Mouse (Mus musculus) embryonic facial prominence, embryonic 14.5 days (tissue): ENCODE results near the gene P4hb. TPM values are rescaled to one million over a fixed set of nuclear protein-coding genes. Genes with fewer than 3 reads are reported as not detected.

ENCODE experiments used
- polyA plus RNA-seq: library from polyadenylated mRNA; unstranded; fragments of >200 nt; fragmentation: Nextera tagmentation; extraction: Ambion mirVana; gene quantifications from 2 replicates; pipeline ENCODE4 v1.2.1, GENCODE M21; 2014

Gene P4hb
- polyA plus RNA-seq, 1 experiment from 2014 or later, result 996 TPM

Other genes with a start within 250 kb of the P4hb start
- gene Actg1, start 224.7 kb downstream of the P4hb start, polyA plus RNA-seq, result 2,264 and 2,593 TPM in 2 replicates
- gene Fscn2, start 211.7 kb downstream of the P4hb start, polyA plus RNA-seq, result 0.48 and 1.1 TPM in 2 replicates
- 30.0 and 32.7 TPM in 2 replicates for gene Faap100, start 194.5 kb downstream of the P4hb start, polyA plus RNA-seq
- 38.1 and 44.6 TPM in 2 replicates for gene Nploc4, start 135.5 kb downstream of the P4hb start, polyA plus RNA-seq
- gene Tspan10, start 130.6 kb downstream of the P4hb start, polyA plus RNA-seq, result 0.63 TPM in 1 of 2 replicates, not detected in the other
- not detected in 2 replicates for gene Pde6g, start 119.8 kb downstream of the P4hb start, polyA plus RNA-seq
- gene Oxld1, start 115.2 kb downstream of the P4hb start, polyA plus RNA-seq, result 12.8 and 15.3 TPM in 2 replicates
- 27.7 and 27.9 TPM in 2 replicates for gene Ccdc137, start 115.1 kb downstream of the P4hb start, polyA plus RNA-seq
- 43.2 and 46.4 TPM in 2 replicates for gene Arl16, start 105.6 kb downstream of the P4hb start, polyA plus RNA-seq
- 135 and 148 TPM in 2 replicates for gene Mrpl12, start 88.6 kb downstream of the P4hb start, polyA plus RNA-seq
- 47.6 and 53.1 TPM in 2 replicates for gene Slc25a10, start 81.4 kb downstream of the P4hb start, polyA plus RNA-seq
- 1.0 and 1.4 TPM in 2 replicates for gene Gcgr, start 42.6 kb downstream of the P4hb start, polyA plus RNA-seq
- 238 and 253 TPM in 2 replicates for gene Mcrip1, start 23.5 kb downstream of the P4hb start, polyA plus RNA-seq
- gene Ppp1r27, start 22.1 kb downstream of the P4hb start, polyA plus RNA-seq, result 9.6 and 9.7 TPM in 2 replicates
- 558 and 609 TPM in 2 replicates for gene Arhgdia, start 8.4 kb upstream of the P4hb start, polyA plus RNA-seq
- 406 and 433 TPM in 2 replicates for gene Alyref, start 25.1 kb upstream of the P4hb start, polyA plus RNA-seq
- 238 and 242 TPM in 2 replicates for gene Anapc11, start 25.2 kb upstream of the P4hb start, polyA plus RNA-seq
- gene Npb, start 35.2 kb upstream of the P4hb start, polyA plus RNA-seq, result 1.3 and 1.8 TPM in 2 replicates
- 88.8 and 97.5 TPM in 2 replicates for gene Pcyt2, start 44.7 kb upstream of the P4hb start, polyA plus RNA-seq
- 21.8 and 23.0 TPM in 2 replicates for gene Sirt7, start 52.0 kb upstream of the P4hb start, polyA plus RNA-seq
- gene Mafg, start 60.3 kb upstream of the P4hb start, polyA plus RNA-seq, result 26.3 and 26.8 TPM in 2 replicates
- gene Pycr1, start 70.5 kb upstream of the P4hb start, polyA plus RNA-seq, result 56.7 and 64.7 TPM in 2 replicates
- 3.4 and 3.6 TPM in 2 replicates for gene Myadml2, start 74.9 kb upstream of the P4hb start, polyA plus RNA-seq
- gene Notum, start 87.9 kb upstream of the P4hb start, polyA plus RNA-seq, result 3.6 and 4.9 TPM in 2 replicates
- 93.1 and 100.0 TPM in 2 replicates for gene Aspscr1, start 99.7 kb upstream of the P4hb start, polyA plus RNA-seq
- gene Cenpx, start 140.5 kb upstream of the P4hb start, polyA plus RNA-seq, result 139 and 145 TPM in 2 replicates
- gene Lrrc45, start 140.7 kb upstream of the P4hb start, polyA plus RNA-seq, result 46.5 and 50.7 TPM in 2 replicates
- 16.5 and 16.6 TPM in 2 replicates for gene Rac3, start 148.2 kb upstream of the P4hb start, polyA plus RNA-seq
- gene Dcxr, start 154.0 kb upstream of the P4hb start, polyA plus RNA-seq, result 23.5 and 27.0 TPM in 2 replicates
- 58.3 and 113 TPM in 2 replicates for gene Cbr2, start 158.9 kb upstream of the P4hb start, polyA plus RNA-seq
- 3.0 and 4.8 TPM in 2 replicates for gene Hmga1b, start 189.5 kb upstream of the P4hb start, polyA plus RNA-seq
- gene Rfng, start 211.0 kb upstream of the P4hb start, polyA plus RNA-seq, result 32.5 and 36.9 TPM in 2 replicates
- gene Gps1, start 211.0 kb upstream of the P4hb start, polyA plus RNA-seq, result 207 and 219 TPM in 2 replicates
- 51.0 and 63.8 TPM in 2 replicates for gene Dus1l, start 223.2 kb upstream of the P4hb start, polyA plus RNA-seq